Mouse (Mus musculus): Measurements from ENCODE around the gene Ubiad1. TPM values are rescaled to one million over a fixed set of nuclear protein-coding genes. Genes with fewer than 3 reads are reported as not detected.

The Ubiad1 gene
- polyA plus RNA-seq, 1 experiment: 50.8 TPM

GRCm38 (mm10) chr4:148464301-148464700 lies 19.7 kb upstream of the Ubiad1 start:
- DNase-seq: no peak
- H3K27me3 ChIP-seq (replicated peaks; ENCODE audit: control insufficient read depth, insufficient read depth, low read length): no peaks in the 10 kb centered on the region
- no peak overlapping the region for H3K4me3 ChIP-seq (ENCODE audit: insufficient read depth, low read depth, low read length)
- H3K36me3 ChIP-seq (ENCODE audit: control insufficient read depth, insufficient read depth, low read length): peaks cover 15% of the 10 kb centered on the region
- peaks cover 10% of the 10 kb centered on the region for H3K4me1 ChIP-seq (ENCODE audit: control insufficient read depth, insufficient read depth, low read length)
- no peak overlapping the region for H3K27ac ChIP-seq (ENCODE audit: insufficient read depth, low read depth, low read length)
- WGBS: 77% methylated on average over 12 of the region's 12 CpGs
- TF ChIP-seq CTCF (conservative IDR thresholded peaks at IDR 0.05; ENCODE audit: insufficient read depth, insufficient read length, low read depth, low read length) (no peak), POLR2A (IDR thresholded peaks at IDR 0.05; ENCODE audit: low read depth, low read length) (no peak)

GRCm38 (mm10) chr4:148463208-148463960 lies 18.8 kb upstream of the Ubiad1 start:
- 56% methylated on average over 14 of the region's 14 CpGs for WGBS
- TF ChIP-seq CTCF (conservative IDR thresholded peaks at IDR 0.05; ENCODE audit: insufficient read depth, insufficient read length, low read depth, low read length): peak; percentile 49
- TF ChIP-seq POLR2A (IDR thresholded peaks at IDR 0.05; ENCODE audit: low read depth, low read length): no peak
- Histone ChIP-seq H3K36me3 (ENCODE audit: control insufficient read depth, insufficient read depth, low read length) (peaks cover 13% of the 10 kb centered on the region), H3K4me3 (ENCODE audit: insufficient read depth, low read depth, low read length) (no peak overlapping the region), H3K4me1 (ENCODE audit: control insufficient read depth, insufficient read depth, low read length) (peaks cover 6% of the 10 kb centered on the region; the same call in 1 of the 2 replicates), H3K27ac (ENCODE audit: insufficient read depth, low read depth, low read length) (peak overlapping the region; percentile 80), H3K27me3 (replicated peaks; ENCODE audit: control insufficient read depth, insufficient read depth, low read length) (no peaks in the 10 kb centered on the region)
- DNase-seq: peak; percentile 55

- peaks cover 13% of the 10 kb centered on the region for H3K36me3 ChIP-seq (ENCODE audit: control insufficient read depth, insufficient read depth, low read length)
- TF ChIP-seq POLR2A (IDR thresholded peaks at IDR 0.05; ENCODE audit: low read depth, low read length) (no peak), CTCF (conservative IDR thresholded peaks at IDR 0.05; ENCODE audit: insufficient read depth, insufficient read length, low read depth, low read length) (no peak)
- 62% methylated on average over 13 of the region's 13 CpGs for WGBS
- H3K27me3 ChIP-seq (replicated peaks; ENCODE audit: control insufficient read depth, insufficient read depth, low read length): no peaks in the 10 kb centered on the region
- H3K4me1 ChIP-seq (ENCODE audit: control insufficient read depth, insufficient read depth, low read length): peaks cover 6% of the 10 kb centered on the region; the same call in 1 of the 2 replicates
- peak; percentile 90 for DNase-seq
- H3K27ac ChIP-seq (ENCODE audit: insufficient read depth, low read depth, low read length): peak overlapping the region; percentile 80
- no peak overlapping the region for H3K4me3 ChIP-seq (ENCODE audit: insufficient read depth, low read depth, low read length)
Measured at GRCm38 (mm10) chr4:148462717-148463116, 18.1 kb upstream of the Ubiad1 start.

- DNase-seq: no peak
- WGBS: 86% methylated on average over 4 of the region's 4 CpGs
- TF ChIP-seq CTCF (conservative IDR thresholded peaks at IDR 0.05; ENCODE audit: insufficient read depth, insufficient read length, low read depth, low read length): no peak
- no peak for TF ChIP-seq POLR2A (IDR thresholded peaks at IDR 0.05; ENCODE audit: low read depth, low read length)
- Histone ChIP-seq H3K4me3 (ENCODE audit: insufficient read depth, low read depth, low read length) (no peak overlapping the region), H3K27me3 (replicated peaks; ENCODE audit: control insufficient read depth, insufficient read depth, low read length) (no peaks in the 10 kb centered on the region), H3K36me3 (ENCODE audit: control insufficient read depth, insufficient read depth, low read length) (peaks cover 16% of the 10 kb centered on the region), H3K27ac (ENCODE audit: insufficient read depth, low read depth, low read length) (peak overlapping the region; percentile 79), H3K4me1 (ENCODE audit: control insufficient read depth, insufficient read depth, low read length) (peaks cover 3% of the 10 kb centered on the region; the same call in 1 of the 2 replicates)
Measured at GRCm38 (mm10) chr4:148461772-148462171, 17.2 kb upstream of the Ubiad1 start.

- Histone ChIP-seq H3K4me1 (ENCODE audit: control insufficient read depth, insufficient read depth, low read length) (peaks cover 3% of the 10 kb centered on the region; the same call in 1 of the 2 replicates), H3K4me3 (ENCODE audit: insufficient read depth, low read depth, low read length) (no peak overlapping the region), H3K27me3 (replicated peaks; ENCODE audit: control insufficient read depth, insufficient read depth, low read length) (no peaks in the 10 kb centered on the region), H3K36me3 (ENCODE audit: control insufficient read depth, insufficient read depth, low read length) (peaks cover 11% of the 10 kb centered on the region), H3K27ac (ENCODE audit: insufficient read depth, low read depth, low read length) (no peak overlapping the region)
- no peak for DNase-seq
- no peak for TF ChIP-seq POLR2A (IDR thresholded peaks at IDR 0.05; ENCODE audit: low read depth, low read length)
- no peak for TF ChIP-seq CTCF (conservative IDR thresholded peaks at IDR 0.05; ENCODE audit: insufficient read depth, insufficient read length, low read depth, low read length)
- WGBS: 81% methylated on average over 12 of the region's 12 CpGs
Measured at GRCm38 (mm10) chr4:148460656-148461284, 16.2 kb upstream of the Ubiad1 start.

GRCm38 (mm10) chr4:148455477-148456025 lies 11.0 kb upstream of the Ubiad1 start:
- DNase-seq: no peak
- Histone ChIP-seq H3K27ac (ENCODE audit: insufficient read depth, low read depth, low read length) (no peak overlapping the region), H3K27me3 (replicated peaks; ENCODE audit: control insufficient read depth, insufficient read depth, low read length) (no peaks in the 10 kb centered on the region), H3K4me1 (ENCODE audit: control insufficient read depth, insufficient read depth, low read length) (no peaks in the 10 kb centered on the region), H3K4me3 (ENCODE audit: insufficient read depth, low read depth, low read length) (no peak overlapping the region), H3K36me3 (ENCODE audit: control insufficient read depth, insufficient read depth, low read length) (peaks cover 21% of the 10 kb centered on the region)
- TF ChIP-seq CTCF (conservative IDR thresholded peaks at IDR 0.05; ENCODE audit: insufficient read depth, insufficient read length, low read depth, low read length): no peak
- no peak for TF ChIP-seq POLR2A (IDR thresholded peaks at IDR 0.05; ENCODE audit: low read depth, low read length)
- 88% methylated on average over 5 of the region's 5 CpGs for WGBS

- TF ChIP-seq POLR2A (IDR thresholded peaks at IDR 0.05; ENCODE audit: low read depth, low read length) (no peak), CTCF (conservative IDR thresholded peaks at IDR 0.05; ENCODE audit: insufficient read depth, insufficient read length, low read depth, low read length) (no peak)
- Histone ChIP-seq H3K27me3 (replicated peaks; ENCODE audit: control insufficient read depth, insufficient read depth, low read length) (no peaks in the 10 kb centered on the region), H3K4me1 (ENCODE audit: control insufficient read depth, insufficient read depth, low read length) (peaks cover 5% of the 10 kb centered on the region; the same call in 1 of the 2 replicates), H3K4me3 (ENCODE audit: insufficient read depth, low read depth, low read length) (no peak overlapping the region), H3K36me3 (ENCODE audit: control insufficient read depth, insufficient read depth, low read length) (peaks cover 21% of the 10 kb centered on the region), H3K27ac (ENCODE audit: insufficient read depth, low read depth, low read length) (no peak overlapping the region)
- no peak for DNase-seq
- WGBS: 94% methylated on average over 11 of the region's 11 CpGs
Measured at GRCm38 (mm10) chr4:148453707-148454106, 9.1 kb upstream of the Ubiad1 start.

All from kidney, adult 2 months (tissue).